Mouse (Mus musculus): ENCODE data around the gene Slc22a16. TPM values are rescaled to one million over a fixed set of nuclear protein-coding genes. Genes with fewer than 3 reads are reported as not detected.

The Slc22a16 gene
- total RNA-seq, 2 experiments from 2014 or later: not detected

DNA sequence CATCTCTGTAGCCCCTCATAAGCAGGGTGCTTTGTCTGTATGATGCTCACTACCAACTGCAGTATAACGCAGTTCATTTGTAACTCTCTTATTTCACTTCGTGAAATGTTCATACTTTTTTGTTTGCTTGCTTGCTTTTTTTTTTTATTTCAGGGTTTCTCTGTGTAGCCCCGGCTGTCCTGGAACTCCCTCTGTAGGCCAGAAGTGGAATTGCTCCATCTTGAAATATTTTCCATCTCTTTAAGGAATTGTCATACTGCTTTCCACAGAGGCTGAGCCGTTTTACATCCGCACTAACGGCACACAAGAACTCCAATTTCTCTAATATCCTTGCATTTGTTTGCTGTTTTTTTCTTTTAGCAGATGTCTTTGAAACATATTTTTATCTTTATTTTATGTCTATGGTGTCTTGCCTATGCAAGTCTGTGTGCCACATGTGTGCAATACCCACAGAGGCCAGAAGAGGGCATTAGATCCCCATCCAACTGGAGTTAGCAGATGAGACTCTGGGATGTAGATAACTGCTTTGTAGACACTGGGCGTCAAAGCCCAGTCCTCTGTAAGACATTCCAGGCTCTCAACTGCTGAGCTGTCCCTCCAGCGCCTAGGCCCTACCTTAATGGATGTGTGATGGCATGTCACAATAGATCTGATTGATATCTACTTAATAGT is 13.6 kb downstream of the Slc22a16 start:
- intact Hi-C loops (cut with DNase I): no loop called here
- peak in 1 of 2 experiments; percentile 16 for DNase-seq (ENCODE audit: low spot score in 2 of 2)

GRCm38 (mm10) chr10:40592186-40592585 is 22.1 kb downstream of the Slc22a16 start:
- intact Hi-C loops (cut with DNase I): no loop called here
- peak; percentile 35 to 82 for DNase-seq (ENCODE audit: low spot score in 2 of 2)

DNA sequence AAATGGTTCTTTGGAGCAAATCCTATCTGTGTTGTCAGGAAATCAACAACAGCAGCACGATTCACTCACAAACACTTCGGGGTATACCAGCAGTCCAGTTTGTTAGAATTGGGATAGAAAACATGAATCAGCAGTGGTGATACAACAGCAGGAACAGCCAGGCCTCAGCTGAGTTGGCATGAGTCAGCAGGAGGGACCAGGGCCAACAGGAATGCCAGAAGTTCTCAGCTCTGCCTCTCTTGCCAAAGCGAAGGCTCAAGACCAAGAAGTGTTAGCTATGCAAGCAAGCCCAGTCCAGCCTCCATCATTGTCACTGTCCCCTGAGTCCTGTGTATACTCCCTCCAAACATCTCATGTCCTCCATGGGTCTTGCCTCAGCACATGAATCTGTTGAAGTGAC is 27.0 kb downstream of the Slc22a16 start:
- peak; percentile 19 to 49 for DNase-seq (ENCODE audit: low spot score in 2 of 2)
- intact Hi-C loops (cut with DNase I): no loop called here

DNA sequence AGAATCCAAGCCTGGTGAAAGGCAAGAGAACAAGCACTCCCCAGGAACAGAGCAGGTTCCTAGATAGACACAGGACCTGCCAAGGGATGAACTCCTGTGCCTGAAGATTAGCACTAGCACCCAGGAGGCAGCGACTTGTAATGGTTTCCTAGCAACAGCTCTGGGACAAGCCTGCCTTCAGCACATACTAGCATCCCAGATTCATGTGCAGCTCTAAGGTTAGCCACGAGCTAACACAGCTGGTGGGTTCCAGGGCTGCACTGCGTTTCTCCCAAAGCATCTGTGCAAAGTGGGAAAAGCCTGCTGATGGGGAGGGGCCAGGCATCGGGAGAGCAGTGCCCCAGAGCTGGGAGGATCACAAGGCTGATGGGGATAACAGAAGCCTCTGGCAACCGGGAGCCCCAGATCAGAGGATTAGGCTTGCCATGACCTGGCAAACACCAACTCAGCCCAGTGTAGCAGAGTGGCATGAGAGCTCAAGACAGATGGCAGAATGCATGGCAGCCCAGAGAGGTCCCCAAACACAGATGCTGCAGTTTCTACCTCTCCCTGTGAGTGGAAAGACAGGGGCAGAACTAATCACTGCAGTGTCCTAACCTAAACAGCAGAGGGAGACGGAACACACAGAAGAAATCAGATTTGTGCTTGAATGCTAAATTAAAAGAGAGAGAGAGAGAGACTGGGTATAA is 34.7 kb downstream of the Slc22a16 start:
- DNase-seq (ENCODE audit: low spot score in 2 of 2): peak in 1 of 2 experiments; percentile 58
- intact Hi-C loops (cut with DNase I): no loop called here

DNA sequence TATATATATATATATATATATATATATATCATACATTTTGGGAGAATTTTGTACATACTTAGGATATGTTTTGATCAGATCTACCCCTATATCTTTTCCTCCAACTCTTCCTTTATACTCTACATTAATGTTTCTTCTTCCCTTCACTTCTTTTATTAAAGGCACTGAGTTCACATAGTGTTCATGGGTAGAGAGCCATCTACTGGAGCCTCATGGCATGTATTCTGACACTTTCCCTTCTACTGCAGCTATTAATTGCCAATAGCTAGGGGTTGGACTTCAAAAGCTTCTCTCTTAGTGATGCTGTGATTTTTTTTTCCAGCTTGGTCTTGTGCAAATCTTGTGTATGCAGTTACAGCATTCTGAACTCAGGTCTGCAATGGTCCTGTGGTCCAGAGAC is 47.8 kb downstream of the Slc22a16 start:
- intact Hi-C loops (cut with DNase I): no loop called here
- no peak for DNase-seq (ENCODE audit: low spot score in 2 of 2)

DNA sequence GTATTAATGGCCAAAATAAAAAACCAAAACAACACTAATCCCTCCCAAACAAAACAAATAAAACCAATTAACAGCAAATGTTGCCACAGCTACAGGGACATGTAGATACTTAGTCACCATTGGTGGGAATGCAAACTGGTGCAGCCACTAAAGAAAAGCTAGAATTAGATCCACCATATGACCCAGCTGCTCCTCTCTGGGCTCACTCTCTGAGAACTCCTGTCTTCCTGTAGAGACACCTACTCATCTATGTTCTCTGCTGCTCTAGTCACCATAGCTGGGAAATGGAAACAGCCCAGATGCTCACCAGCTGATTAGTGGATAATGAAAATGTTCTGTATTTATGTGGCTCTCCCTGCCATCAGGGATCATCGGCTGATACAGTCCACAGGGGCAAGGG is 49.6 kb downstream of the Slc22a16 start:
- DNase-seq (ENCODE audit: low spot score in 2 of 2): peak in 1 of 2 experiments; percentile 76
- intact Hi-C loops (cut with DNase I): loop anchor here (2.0 kb wide), 1 partner anchor 19 kb away; no protein-coding TSS in a partner anchor

DNA sequence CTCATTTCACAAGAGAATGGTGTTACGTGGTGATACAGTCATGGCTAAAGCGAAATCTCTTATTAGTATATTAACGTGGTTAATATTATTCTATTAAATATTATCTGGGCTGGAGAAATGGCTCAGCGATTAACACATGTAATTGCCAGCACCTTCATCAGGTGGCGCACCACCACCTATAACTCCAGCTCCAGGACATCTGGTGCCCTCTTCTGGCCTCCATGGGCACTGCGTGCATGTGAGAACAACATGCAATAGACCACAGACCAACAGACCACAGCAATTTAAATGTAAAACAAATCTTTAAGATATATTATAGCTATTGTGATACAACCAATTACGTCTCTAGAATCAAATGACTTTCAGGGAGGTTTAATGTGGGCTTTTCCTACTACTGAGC is 59.0 kb downstream of the Slc22a16 start:
- peak in 1 of 2 experiments; percentile 47 for DNase-seq (ENCODE audit: low spot score in 2 of 2)

DNA sequence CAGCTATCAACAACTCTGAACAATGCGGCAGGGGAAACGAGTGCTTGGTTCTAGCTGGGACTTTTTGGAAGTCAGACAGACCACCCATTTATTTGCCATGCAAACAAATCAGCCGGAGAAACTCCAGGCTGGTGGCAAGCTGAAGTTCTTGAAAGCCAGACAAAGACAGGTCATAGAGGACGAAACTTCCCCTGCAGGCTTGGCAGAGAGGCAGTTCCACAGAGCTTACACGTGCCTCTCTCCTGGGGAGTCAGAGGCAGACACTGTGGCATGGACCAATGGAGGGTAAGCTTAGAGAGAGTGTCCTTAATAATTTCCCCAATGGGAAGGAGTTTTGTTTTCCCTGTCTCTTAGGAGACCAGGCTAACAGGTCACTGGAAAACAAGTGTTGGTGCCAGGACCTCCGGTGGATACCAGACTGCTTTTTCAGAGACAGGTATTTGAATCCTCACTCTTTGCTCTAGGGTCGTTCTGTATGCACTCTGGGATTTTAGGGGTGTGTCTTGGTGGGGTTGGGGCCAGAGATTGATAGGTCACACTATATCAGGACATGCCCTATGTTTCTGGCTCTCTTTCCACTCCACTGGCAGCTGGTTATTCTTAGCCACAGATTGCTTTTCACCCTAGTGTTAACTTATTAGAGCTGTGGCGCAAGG is 59.6 kb downstream of the Slc22a16 start, which contains the start of gene Ddo:
TSS of gene Ddo (plus strand) at position 356 of the 656 bp plus-strand sequence.
- peak in 1 of 2 experiments; percentile 58 for DNase-seq (ENCODE audit: low spot score in 2 of 2)
- intact Hi-C loops (cut with DNase I): no loop called here

More for the DNA sequence above, 59.0 kb downstream of the Slc22a16 start:
- intact Hi-C loops (cut with DNase I): no loop called here

DNA sequence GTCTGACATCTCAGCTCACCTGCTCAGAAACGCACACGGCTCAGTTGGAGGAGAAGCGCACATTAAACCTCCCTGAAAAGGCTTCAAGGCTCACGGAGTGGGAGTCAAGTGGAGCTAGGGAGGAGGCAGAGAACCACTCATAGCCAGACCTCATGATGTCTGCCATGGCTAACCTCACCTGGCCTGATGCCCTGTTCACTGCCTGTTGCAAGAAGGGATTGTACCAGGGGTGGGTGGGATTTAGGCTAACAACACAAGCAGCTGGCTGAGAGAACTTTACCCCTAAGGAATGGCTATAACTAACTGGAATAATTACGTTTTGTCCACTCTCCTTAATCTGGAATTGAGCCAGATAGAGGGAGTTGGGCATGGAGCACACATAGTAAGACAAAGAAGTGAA is 60.3 kb downstream of the Slc22a16 start:
- intact Hi-C loops (cut with DNase I): no loop called here
- no peak for DNase-seq (ENCODE audit: low spot score in 2 of 2)

DNA sequence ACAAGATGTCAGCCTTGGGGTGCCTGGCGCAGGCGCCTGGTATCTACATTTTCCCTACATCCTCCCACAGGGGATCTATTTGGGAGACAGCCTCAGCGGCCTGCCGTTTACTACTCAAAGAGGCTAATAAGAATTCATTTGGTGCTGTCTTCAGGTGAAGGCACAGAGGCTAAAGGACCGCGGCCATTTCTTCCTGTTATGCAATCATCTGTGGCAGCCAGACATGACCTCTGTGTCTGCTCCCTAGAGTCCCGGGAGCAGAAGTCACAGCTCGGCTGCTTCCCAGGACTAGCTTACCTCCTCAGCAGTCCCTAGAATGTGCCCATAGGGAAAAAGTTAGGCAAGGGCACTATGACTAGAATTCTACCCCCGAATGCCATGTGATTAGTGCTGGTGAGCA is 60.8 kb downstream of the Slc22a16 start:
- intact Hi-C loops (cut with DNase I): no loop called here
- DNase-seq (ENCODE audit: low spot score in 2 of 2): no peak

DNA sequence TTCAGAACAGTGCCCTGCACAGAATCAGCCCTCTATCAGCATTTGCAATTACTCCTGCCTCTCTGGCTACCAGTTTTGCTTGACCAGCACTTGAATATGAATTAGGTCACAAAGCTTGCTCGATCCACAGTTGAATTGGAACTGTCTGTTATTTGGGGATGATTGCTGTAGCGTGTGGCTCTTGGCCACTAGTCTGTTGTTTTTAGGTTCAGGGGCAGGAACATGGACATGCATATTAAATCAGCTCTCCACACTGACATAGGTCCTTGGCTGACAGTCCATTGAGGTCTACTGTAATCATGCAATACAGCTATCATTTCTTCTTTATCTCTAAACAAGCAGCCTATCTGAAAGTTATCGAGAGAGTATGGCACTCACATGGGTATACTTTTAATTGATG is 62.0 kb downstream of the Slc22a16 start:
- intact Hi-C loops (cut with DNase I): no loop called here
- no peak for DNase-seq (ENCODE audit: low spot score in 2 of 2)

DNA sequence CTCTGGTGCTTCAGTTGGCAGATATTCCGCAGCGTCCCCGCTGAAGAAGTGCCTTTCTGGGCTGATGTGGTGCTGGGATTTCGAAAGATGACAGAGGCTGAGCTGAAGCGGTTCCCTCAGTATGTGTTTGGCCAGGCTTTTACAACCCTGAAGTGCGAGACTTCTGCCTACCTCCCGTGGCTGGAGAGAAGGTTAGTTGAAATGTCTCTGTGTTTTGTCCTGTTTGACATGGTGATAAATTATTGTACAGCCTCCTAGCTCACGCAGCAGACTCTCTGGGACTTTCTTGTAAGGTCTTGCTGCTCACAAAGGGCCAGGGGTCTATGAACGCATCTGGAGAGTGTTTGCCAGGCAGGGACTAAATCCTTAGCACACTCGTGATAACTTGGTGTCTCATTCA is 67.2 kb downstream of the Slc22a16 start:
- DNase-seq (ENCODE audit: low spot score in 2 of 2): no peak
- intact Hi-C loops (cut with DNase I): no loop called here

GRCm38 (mm10) chr10:40638276-40638675 is 68.1 kb downstream of the Slc22a16 start:
- DNase-seq (ENCODE audit: low spot score in 2 of 2): peak; percentile 80 to 96
- intact Hi-C loops (cut with DNase I): loop anchor here (1.0 to 2.0 kb wide), 5 partner anchors 17 to 206 kb away; no protein-coding TSS in a partner anchor

- intact Hi-C loops (cut with DNase I): loop anchor here (1.0 to 2.0 kb wide), 5 partner anchors 18 to 205 kb away; no protein-coding TSS in a partner anchor
- peak in 1 of 2 experiments; percentile 89 for DNase-seq (ENCODE audit: low spot score in 2 of 2)
Measured at GRCm38 (mm10) chr10:40638823-40639819, 69.0 kb downstream of the Slc22a16 start.

GRCm38 (mm10) chr10:40640406-40640805 is 70.3 kb downstream of the Slc22a16 start:
- DNase-seq (ENCODE audit: low spot score in 2 of 2): no peak
- intact Hi-C loops (cut with DNase I): no loop called here

- intact Hi-C loops (cut with DNase I): no loop called here
- DNase-seq (ENCODE audit: low spot score in 2 of 2): no peak
Measured at GRCm38 (mm10) chr10:40641901-40642300, 71.8 kb downstream of the Slc22a16 start.

DNA sequence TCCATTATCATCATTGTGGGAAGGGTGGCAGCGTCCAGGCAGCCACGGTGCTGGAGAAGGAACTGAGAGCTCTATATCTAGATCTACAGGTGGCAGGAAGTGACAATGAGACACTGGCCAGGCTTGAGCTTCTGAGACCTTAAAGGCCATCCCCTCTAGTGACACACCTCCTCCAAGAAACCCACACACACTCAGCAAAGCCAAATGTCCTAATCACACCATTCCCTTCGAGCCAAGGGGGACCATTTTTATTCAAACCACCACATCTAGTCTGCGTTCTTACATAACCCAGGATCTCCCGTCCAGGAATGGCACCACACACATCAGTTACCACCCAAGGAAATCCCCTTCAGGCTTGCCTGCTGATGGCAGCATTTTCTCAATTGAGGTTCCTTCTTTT is 73.0 kb downstream of the Slc22a16 start:
- DNase-seq (ENCODE audit: low spot score in 2 of 2): no peak
- intact Hi-C loops (cut with DNase I): no loop called here

DNA sequence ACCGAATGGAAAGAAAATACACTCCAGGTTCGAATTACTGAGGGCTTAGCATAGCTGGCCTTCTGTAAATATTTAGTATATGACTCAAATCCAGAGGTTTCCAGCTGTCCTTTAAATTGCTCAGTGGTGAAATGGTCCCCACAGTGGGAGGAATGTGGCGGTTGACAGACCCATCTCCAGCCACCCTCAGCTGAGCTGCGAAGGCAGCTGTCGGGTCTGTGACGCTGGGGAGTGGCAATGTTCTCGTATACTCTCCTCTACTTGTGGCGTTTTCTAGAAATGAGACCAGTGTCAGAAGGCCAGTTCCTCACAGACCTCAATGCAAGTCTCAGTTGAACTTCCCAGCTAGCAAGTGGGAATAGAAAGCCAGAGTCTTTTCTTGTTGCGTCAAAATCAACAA is 74.3 kb downstream of the Slc22a16 start:
- intact Hi-C loops (cut with DNase I): no loop called here
- DNase-seq (ENCODE audit: low spot score in 2 of 2): no peak

DNA sequence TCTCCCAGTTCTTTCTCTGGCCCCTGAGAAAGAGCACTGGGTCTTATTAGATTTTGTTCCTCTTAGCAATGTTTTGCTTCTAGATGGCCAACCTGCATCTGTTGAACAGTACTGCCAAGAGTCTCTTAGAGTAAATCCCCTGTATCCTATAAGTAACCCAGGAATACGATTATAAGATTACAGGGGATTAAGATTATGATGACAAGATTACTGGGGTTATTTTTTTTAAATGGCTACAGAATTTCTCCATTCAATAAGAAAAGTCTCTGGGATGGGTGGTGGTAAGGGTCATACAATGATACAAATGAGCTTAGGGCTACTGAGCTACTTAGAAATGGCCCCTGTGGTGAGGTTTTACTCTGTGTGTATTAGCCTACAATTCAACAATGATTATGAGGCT is 75.2 kb downstream of the Slc22a16 start:
- intact Hi-C loops (cut with DNase I): no loop called here
- DNase-seq (ENCODE audit: low spot score in 2 of 2): no peak

Measured in left cerebral cortex, postnatal 25 days (tissue).